Mouse (Mus musculus) hindbrain, postnatal 0 days (tissue): ENCODE measurements around the gene Mroh3. TPM values are rescaled to one million over a fixed set of nuclear protein-coding genes. Genes with fewer than 3 reads are reported as not detected.

ENCODE experiments used
- ATAC-seq: fragments of 200-750 bp; cut with Nextera tagmentation; 2 replicates; pipeline ENCODE4 v1.8.0; 2017; ENCODE audit warnings: mild to moderate bottlenecking, moderate TSS enrichment, moderate library complexity
- DNase-seq: peaks from one replicate; pipeline ENCODE4 v3.0.0-alpha.2; 2015; ENCODE audit warnings: low spot score
- H3K27ac ChIP-seq: fragments of 300-500 bp; sonication (generic); 2 replicates; pipeline ENCODE4 v1.5.1; 2014; ENCODE audit warnings: mild to moderate bottlenecking
- H3K27me3 ChIP-seq: fragments of 300-500 bp; sonication (generic); 2 replicates; pipeline ENCODE4 v1.6.1; 2014; ENCODE audit warnings: low read length, mixed read lengths; ENCODE audit not compliant: insufficient read depth
- H3K36me3 ChIP-seq: fragments of 300-500 bp; sonication (generic); 2 replicates; pipeline ENCODE4 v1.6.1; 2014; ENCODE audit warnings: low read length, mixed read lengths; ENCODE audit not compliant: insufficient read depth
- H3K4me1 ChIP-seq: fragments of 300-500 bp; sonication (generic); 2 replicates; pipeline ENCODE4 v1.6.1; 2014; ENCODE audit warnings: antibody characterized with exemption, low read length, mixed read lengths; ENCODE audit not compliant: insufficient read depth
- H3K4me2 ChIP-seq: fragments of 300-500 bp; sonication (generic); 2 replicates; pipeline ENCODE4 v1.6.1; 2014; ENCODE audit warnings: low read depth, mild to moderate bottlenecking, low read length, moderate library complexity, mixed read lengths
- H3K4me3 ChIP-seq: fragments of 300-500 bp; sonication (generic); 2 replicates; pipeline ENCODE4 v1.5.1; 2014; ENCODE audit warnings: low read length
- H3K9ac ChIP-seq: fragments of 300-500 bp; sonication (generic); replicated peaks from 2 replicates; pipeline ENCODE4 v1.6.1; 2014; ENCODE audit warnings: mild to moderate bottlenecking, low read length, moderate library complexity, mixed read lengths
- H3K9me3 ChIP-seq: fragments of 300-500 bp; sonication (generic); 2 replicates; pipeline ENCODE4 v1.6.1; 2016; ENCODE audit warnings: low read length, mixed read lengths
- CTCF ChIP-seq: IDR thresholded peaks from 2 replicates; pipeline ENCODE4 v1.5.1; 2016; ENCODE audit warnings: antibody characterized with exemption, control low read depth, low read depth
- WGBS: fragments of 180-500 bp; shearing (Covaris S2); extraction: QIAGEN DNeasy Blood & Tissue Kit; methylation state at CpG from one replicate; pipeline ENCODE4 v1.1.7; 2014; 5-methylcytosine and 5-hydroxymethylcytosine counted together
- polyA plus RNA-seq: library from polyadenylated mRNA; unstranded; fragments of >200 nt; fragmentation: Nextera tagmentation; extraction: Ambion mirVana; gene quantifications from 2 replicates; pipeline ENCODE4 v1.2.1, GENCODE M21; 2015
- total RNA-seq: library from RNA; depleted of rRNA; stranded (reverse); fragments of >200 nt; gene quantifications from 2 replicates; pipeline ENCODE4 v1.2.3, GENCODE M21; 2014

Mroh3 gene
- total and polyA plus RNA-seq, 2 experiments from 2014 or later = 0.23 to 0.84 TPM

DNA sequence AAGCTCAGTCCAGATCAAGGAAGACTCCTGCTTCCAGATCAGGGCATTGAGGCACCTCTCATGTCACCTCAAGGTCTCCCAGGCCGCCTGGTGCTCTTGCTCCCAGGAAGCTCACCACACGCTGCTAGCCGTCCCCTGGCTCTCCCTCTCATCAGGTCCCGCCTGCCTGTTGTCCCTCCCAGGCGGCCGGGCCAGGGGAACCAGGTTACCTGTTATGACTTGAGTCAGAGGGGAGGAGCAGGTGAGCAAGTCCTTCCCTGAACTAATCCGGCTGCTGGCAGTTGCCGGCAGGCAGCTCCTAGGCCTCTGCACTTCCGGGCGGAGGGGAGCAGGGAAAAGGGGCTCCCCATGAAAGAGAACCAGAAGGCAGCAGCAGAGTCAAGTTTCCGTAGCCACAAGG is 17.6 kb upstream of the Mroh3 start:
- H3K9ac ChIP-seq = no peak overlapping the region
- H3K36me3 ChIP-seq = no peaks in the 10 kb centered on the region
- ATAC-seq (no peak), DNase-seq (no peak)
- H3K4me2 ChIP-seq = peak overlapping the region; percentile 16; the same call in 1 of the 2 replicates
- no peaks in the 10 kb centered on the region for H3K27me3 ChIP-seq
- WGBS = 56% methylated on average over 11 of the region's 11 CpGs
- no peak for TF ChIP-seq CTCF
- H3K4me3 ChIP-seq = no peak overlapping the region
- H3K9me3 ChIP-seq = no peaks in the 10 kb centered on the region
- H3K4me1 ChIP-seq = peaks cover 31% of the 10 kb centered on the region; the same call in 1 of the 2 replicates
- no peak overlapping the region for H3K27ac ChIP-seq

DNA sequence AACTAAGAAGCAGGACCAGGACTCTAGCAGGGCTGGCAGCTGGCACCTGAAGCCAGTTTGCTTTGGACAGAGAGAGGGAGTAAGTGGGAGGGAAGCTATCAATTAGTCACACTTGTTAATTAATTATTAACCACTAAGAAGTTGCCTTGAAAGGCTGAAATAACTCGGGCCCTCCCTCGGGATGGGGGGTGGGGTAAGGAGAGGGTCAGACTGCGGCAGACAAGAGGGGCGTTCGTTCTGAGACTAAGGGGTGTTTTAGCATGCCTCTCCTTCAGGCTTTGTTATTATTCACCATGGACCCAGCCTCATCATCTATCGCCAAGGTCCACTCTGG is 16.4 kb upstream of the Mroh3 start:
- ATAC-seq = no peak
- WGBS = 25% methylated on average over 6 of the region's 6 CpGs
- peaks cover 30% of the 10 kb centered on the region; the same call in 1 of the 2 replicates for H3K4me1 ChIP-seq
- no peak for DNase-seq
- no peaks in the 10 kb centered on the region for H3K9me3 ChIP-seq
- H3K4me2 ChIP-seq = no peak overlapping the region
- H3K36me3 ChIP-seq = no peaks in the 10 kb centered on the region
- no peaks in the 10 kb centered on the region for H3K27me3 ChIP-seq
- no peak overlapping the region for H3K4me3 ChIP-seq
- no peak overlapping the region for H3K9ac ChIP-seq
- TF ChIP-seq CTCF = no peak
- H3K27ac ChIP-seq = no peak overlapping the region

DNA sequence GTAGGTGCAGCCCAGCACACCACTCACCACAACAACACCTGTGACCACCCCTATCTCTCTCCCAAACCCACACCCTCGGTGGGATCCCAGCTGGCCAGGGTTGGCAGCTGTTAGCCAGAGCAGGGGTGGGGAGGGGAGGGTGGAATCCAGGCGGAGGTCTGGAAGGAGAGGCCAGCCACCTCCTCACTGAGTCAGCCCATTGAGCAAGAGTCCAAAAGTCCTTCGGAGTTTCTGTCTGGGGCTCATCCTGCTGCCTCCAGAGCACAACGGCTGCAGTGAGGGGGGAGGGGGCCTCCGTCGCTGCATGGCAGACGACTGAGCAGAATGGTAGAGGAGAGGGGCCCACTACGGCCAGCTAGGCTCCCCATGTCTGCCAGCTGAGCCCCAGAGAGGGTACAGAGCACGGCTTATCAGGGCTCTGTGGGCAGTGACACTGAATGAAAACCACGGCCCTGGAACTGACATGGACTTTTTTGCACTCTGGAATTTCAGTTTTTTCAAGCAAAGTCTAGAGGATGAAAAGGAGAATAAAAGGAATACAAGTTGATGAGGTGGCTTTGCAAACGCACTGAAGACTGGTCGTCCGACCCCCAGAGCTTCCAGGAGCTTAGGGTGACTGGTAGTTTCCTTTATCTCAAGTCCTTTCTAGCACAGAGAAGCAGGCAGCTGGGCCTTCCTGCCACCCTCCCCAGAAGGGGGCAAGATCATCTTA is 15.9 kb upstream of the Mroh3 start:
- Histone ChIP-seq H3K36me3 (no peaks in the 10 kb centered on the region), H3K9ac (no peak overlapping the region), H3K4me2 (0 out of 2 replicates have a peak overlapping the region, but pooled peaks have one; percentile 11), H3K27ac (no peak overlapping the region), H3K9me3 (no peaks in the 10 kb centered on the region), H3K4me1 (peaks cover 30% of the 10 kb centered on the region; the same call in 1 of the 2 replicates), H3K4me3 (no peak overlapping the region), H3K27me3 (no peaks in the 10 kb centered on the region)
- DNase-seq = peak; percentile 35
- ATAC-seq = peak; percentile 25; the same call in 1 of the 2 replicates
- no peak for TF ChIP-seq CTCF
- WGBS = 14% methylated on average over 13 of the region's 13 CpGs

DNA sequence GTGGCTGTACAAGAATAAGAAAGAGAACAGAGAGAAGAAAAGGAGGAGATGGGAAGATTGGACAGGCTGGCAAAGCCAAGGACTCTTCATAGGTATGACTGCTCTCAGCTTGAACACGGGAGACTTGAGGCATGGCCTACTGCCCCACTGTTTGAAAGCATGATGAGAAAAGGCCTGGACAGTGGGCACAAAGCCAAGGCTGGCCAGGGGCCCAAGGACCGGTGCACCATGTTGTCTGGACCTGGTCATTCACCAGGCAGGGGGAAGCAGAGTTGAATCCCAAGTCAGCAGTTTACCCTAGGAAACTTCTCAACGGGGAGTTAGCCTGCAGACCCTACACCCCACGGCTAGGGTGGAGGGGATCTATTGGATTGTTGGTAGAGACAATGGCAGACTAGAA is 15.2 kb upstream of the Mroh3 start:
- Histone ChIP-seq H3K36me3 (no peaks in the 10 kb centered on the region), H3K4me2 (no peak overlapping the region), H3K4me1 (peaks cover 29% of the 10 kb centered on the region; the same call in 1 of the 2 replicates), H3K4me3 (no peak overlapping the region), H3K27ac (no peak overlapping the region), H3K9ac (no peak overlapping the region), H3K9me3 (no peaks in the 10 kb centered on the region), H3K27me3 (no peaks in the 10 kb centered on the region)
- DNase-seq = no peak
- TF ChIP-seq CTCF = no peak
- ATAC-seq = no peak
- WGBS = 29% methylated on average over 4 of the region's 4 CpGs

DNA sequence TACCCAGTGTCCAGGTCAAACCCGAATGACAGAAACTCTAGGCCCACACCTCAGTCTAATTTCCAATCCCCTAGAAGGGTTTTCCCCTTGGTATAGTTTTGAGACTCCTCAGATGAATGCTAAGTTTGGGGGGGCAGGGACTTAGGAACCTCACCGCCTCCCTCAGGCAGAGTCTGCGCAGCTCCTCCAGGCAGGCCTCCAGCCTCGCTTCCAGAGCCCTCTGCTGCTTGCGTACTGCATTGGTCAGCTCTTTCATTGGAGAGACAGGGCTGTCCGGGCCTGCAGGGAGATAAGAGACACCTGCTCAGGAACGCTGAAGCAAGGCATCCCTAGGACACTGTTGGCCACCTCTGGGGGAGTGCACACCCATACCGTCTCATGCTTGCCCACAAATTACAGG is 14.0 kb upstream of the Mroh3 start:
- Histone ChIP-seq H3K4me1 (peaks cover 26% of the 10 kb centered on the region; the same call in 1 of the 2 replicates), H3K36me3 (no peaks in the 10 kb centered on the region), H3K4me2 (no peak overlapping the region), H3K27me3 (no peaks in the 10 kb centered on the region), H3K9ac (no peak overlapping the region), H3K4me3 (no peak overlapping the region), H3K27ac (no peak overlapping the region), H3K9me3 (no peaks in the 10 kb centered on the region)
- no peak for TF ChIP-seq CTCF
- 96% methylated on average over 8 of the region's 8 CpGs for WGBS
- no peak for ATAC-seq
- DNase-seq = no peak

DNA sequence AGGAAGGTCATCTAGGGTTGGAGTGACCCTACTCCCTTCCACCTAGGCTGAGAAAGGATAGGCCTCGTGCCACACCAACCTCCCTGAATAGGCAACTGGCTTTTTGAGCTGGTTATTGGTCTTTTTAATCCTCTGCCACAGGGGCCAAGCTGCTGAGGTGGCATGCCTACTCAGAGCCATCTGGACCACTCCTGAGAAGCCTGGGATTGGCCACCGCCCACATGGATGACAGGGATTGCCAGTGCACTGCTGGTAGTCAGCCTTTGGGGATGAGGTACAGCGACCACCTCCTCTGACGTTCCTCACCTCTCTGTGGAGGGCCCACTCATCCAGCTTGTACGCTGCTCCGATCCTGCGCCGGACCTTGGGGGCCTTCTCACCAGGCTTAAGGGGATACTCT is 13.2 kb upstream of the Mroh3 start:
- Histone ChIP-seq H3K36me3 (no peaks in the 10 kb centered on the region), H3K9ac (no peak overlapping the region), H3K4me3 (no peak overlapping the region), H3K27me3 (no peaks in the 10 kb centered on the region), H3K27ac (no peak overlapping the region), H3K4me1 (peaks cover 26% of the 10 kb centered on the region; the same call in 1 of the 2 replicates), H3K4me2 (no peak overlapping the region), H3K9me3 (no peaks in the 10 kb centered on the region)
- ATAC-seq = no peak
- DNase-seq = no peak
- WGBS = 79% methylated on average over 8 of the region's 8 CpGs
- no peak for TF ChIP-seq CTCF

DNA sequence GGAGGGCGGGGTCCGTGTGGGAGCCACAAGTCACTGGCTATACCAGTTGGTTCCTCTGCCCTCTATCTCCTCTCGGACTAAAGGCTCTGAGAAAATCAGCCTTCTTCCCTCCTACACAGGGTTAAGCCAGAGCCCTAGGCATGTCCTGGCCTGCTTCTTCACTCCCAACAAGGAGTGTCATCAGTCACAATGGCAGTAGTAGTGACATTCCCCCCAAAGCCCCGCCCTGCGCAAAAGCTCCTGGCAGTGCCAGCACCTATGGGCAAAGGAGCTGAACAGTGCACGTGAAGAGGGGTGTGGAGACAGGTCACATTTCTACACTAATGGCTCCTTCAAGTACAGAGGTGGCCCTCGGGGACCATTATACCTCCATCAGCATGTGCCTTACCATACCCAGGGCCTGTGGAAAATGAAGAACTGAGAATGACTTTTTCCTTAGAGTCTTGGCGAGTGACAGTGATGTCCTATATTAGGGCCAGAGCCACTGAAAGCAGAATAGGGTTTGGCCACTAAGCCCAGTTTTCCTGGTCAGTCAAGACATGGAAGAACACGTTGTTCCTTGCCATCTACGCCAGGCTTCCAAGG is 11.2 kb upstream of the Mroh3 start:
- no peak for TF ChIP-seq CTCF
- ATAC-seq (no peak), DNase-seq (no peak)
- 91% methylated on average over 10 of the region's 10 CpGs for WGBS
- Histone ChIP-seq H3K36me3 (no peaks in the 10 kb centered on the region), H3K4me3 (no peak overlapping the region), H3K9ac (no peak overlapping the region), H3K9me3 (no peaks in the 10 kb centered on the region), H3K4me1 (peaks cover 22% of the 10 kb centered on the region; the same call in 1 of the 2 replicates), H3K4me2 (no peak overlapping the region), H3K27ac (no peak overlapping the region), H3K27me3 (no peaks in the 10 kb centered on the region)
